Mouse (Mus musculus) spleen, postnatal 10 days (tissue): ENCODE results near the gene Ubr2.

Source experiments
- DNase-seq, 2 experiments: peaks; one replicate each; pipeline ENCODE4 v3.0.0; 2021 to 2022; ENCODE audit warnings: low spot score in 2 of 2

Ubr2 gene

DNA sequence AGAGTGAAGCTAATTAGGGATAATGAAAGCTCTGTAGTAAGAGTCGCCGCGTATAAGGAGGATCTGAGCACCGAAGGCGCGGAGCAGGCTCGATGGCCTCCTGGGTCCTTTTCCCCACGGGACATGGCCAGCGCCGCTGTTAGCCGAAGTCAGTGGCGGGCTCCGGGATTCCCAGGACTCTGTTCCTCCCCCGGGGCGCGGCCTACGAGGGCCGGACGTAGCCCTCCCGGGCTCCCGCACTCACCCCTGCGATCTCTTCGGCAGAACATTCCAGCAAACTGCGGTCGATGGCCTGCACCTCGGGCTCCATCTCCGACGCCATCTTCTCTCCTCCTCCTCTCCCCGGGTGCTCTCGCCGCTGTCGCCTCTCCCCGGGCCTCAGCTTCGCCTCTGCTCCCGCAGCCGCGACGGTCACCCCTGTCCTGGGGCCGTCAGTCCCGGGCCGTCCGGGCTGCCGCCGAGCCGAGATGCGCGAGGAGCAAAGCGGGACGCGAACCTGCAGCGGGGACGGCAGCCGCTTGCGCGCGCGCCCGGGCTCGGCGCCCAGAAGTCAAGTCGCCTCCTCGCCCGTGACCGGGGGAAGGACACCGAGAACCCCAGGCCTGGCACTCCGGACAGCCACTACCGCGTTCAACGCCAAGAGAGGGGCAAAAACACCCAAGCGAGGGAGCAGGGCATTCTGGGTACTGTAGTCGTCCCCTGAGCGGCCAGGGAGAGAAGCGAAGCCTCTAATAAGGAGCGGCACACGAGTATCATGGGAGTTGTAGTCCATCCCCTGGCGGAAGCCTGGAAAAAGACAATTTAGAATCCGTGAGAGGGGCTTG is at the start of gene Ubr2:
Gene Ubr2 (minus strand): TSS at position 659 of the 824 bp plus-strand sequence.
- DNase-seq, result peak; percentile 90 to 91

DNA sequence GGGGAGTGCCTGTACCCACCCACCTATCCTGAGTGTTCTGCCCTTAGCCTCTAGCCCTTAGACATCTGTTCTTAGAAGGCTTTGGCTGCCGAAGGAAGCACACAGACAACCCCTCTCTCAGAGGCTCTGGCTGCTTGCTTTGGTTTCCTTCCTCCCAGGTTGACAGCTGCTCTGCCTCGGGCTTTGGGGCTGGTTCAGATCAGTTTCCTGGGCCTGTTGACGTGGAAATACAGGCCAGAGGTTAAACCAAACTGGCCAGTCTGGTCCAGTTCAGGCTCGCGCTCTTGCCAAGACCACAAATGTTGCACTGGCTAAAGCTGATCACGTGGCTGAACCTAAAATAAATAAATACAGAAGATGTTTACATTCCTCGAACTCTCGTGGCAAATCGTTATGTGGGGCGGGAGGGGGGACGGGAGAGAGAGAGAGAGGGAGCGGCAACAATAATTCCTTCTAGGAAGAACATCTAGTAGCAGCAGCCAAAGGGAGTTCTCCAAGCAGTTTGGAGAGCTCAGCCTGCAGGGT is 49.5 kb upstream of the Ubr2 start:
- DNase-seq, result no peak

DNA sequence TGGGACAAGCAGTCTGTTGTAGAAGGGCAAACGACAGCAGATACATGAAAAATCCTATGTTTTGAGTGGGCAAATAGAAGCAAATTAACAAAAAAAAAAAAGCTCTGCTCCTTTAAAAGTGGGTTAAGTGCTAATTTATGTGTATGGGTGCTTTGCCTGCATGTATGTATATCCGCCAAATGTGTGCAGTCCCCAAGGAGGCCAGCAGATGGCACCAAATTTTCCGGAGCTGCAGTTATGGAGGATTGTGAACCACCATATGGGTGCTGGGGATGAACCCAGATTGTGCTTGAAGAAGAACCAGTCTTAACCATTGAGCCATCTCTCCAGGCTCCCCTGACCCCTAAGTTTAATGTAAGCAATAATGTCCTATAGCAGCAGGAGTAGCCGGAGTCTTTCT is 47.6 kb upstream of the Ubr2 start:
- no peak for DNase-seq

DNA sequence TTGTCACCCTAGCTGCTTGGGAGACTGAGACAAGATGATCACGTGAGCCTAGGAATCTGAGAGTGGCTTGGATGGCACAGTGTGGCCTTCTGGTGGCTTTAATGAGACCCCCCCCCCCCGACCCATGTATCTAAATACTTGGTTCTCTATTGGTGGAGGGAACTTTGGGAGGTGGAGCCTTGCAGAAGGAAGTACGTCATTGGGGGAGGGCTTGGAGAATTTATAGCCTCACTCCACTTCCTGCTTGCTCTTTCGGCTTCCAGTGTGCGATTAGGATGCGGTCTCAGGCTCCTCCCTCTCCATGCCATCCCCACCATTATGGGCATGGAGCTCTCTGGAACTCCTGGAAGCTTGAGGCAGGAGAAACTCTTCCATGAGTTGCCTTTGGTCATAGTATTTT is 46.1 kb upstream of the Ubr2 start:
- no peak for DNase-seq

DNA sequence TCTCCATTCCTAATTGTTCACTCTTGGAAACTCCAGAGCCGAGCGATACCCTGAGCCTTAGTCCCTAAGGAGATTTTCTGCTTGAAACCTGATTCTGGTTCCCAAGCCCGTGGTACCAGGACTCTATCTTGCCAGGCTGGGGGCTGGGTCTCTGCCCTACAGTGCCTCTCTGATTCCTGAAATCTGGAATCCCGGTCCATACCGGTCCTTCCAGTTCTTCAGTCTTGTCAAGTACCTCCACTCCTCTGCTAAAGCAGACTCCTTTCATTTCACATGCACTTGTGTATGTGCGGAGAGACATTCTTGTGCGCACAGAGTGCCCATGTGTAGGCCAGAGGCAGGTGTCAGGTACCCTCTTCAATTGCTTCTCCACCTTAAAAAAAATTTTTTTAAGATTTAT is 44.8 kb upstream of the Ubr2 start:
- no peak for DNase-seq

DNA sequence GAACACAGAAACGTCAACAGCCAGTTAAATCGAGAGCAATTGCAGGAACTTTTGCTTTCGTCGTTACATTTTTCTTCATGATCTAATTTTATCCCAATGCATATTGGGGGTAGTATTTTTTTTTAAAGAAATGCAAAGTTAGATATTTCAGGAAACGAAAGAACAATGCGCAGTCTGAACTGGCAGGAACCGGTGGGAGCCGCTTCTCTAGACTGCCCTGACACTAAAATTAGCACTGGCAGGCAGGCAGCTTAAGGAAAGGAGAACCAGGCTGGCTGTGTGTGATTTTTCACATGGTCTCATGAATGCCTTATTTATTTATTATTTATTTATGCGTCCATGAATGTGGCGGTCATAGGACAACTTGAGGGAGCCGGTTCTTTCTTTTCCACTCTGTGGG is 44.3 kb upstream of the Ubr2 start:
- DNase-seq, result peak in 1 of 2 experiments; percentile 49

DNA sequence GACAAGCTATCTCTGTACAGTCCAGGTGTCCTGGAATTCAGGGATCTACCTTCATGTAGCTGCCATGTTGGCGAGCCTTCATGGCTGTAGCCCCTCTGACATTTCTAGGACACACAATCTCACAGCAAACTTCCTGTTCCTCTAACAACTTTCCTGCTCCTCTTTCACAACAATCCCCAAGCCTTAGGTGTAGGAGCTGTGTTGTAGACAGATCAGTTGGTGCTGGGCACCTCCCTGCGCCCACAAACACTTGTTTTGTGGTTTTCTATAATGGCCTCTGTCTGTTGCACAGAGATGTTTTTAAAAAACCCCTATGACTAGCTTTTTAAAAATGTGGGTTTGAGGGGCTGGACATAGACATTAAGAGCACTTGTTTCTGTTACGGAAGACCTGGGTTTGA is 40.3 kb upstream of the Ubr2 start:
- no peak for DNase-seq

DNA sequence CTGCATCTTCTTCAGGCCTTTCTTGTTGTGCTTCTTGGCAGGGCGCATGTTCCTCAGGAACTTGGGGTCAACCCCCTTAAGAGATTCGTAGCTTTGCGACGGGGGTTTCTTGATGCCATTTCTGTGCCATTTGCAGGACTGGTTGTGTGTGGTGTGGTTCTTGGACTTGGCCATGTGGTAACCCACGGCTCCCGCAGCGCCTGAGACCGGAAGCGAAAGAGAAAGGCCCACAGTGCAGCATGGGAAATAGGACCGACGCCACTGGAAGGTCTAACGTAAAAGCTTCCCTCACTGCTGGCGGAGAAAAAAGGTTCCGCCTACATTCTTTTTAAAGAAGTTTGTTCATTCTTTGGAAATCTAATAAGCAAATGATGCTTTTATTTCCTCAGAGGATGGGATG is 32.5 kb upstream of the Ubr2 start:
- peak in 1 of 2 experiments; percentile 6 for DNase-seq

DNA sequence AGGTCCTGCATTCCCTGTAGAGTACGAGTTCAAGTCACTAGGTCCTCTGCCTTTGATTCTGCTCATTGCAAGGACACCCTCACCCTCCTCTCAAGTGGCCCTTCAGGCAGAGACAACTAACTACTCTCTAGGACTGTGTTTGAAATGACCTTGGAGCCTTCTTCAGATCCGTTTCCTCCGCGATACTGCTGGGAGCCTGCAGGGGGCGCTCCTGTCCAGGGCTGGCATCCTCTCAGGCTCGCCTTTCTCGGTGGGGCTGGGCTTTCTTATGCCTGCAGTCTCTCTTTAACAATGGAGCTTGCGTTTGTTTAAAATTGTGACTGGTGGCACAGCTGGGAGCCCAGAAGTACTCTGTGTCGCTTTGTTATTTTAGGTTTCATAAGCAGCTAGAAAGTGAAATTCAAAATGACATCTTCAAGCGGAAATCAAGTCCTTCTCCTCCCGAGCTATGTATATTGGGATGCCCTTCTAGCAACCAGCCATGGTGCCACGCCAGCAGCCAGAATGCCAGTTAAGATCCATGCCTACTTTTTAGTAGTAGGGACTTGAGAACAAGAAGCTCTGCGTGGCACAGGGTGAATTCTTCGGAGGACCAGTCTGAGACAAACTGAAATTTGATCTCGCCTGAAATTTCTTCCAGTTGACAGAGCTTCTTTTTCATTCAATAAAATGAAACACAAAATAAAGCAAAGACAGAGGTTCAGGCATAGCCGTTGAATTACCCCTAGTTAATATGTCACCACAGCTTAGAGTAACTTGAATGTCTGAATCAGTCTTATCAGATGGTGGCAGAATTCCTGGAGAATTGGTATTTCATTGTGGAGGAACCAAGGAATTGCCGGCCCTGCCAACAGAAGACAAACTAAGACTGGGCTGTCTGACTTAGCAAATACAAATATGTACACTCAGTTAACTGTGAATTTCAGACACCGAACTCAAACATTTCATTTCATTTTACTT is 28.8 kb upstream of the Ubr2 start:
- DNase-seq, result peak; percentile 52 to 83

DNA sequence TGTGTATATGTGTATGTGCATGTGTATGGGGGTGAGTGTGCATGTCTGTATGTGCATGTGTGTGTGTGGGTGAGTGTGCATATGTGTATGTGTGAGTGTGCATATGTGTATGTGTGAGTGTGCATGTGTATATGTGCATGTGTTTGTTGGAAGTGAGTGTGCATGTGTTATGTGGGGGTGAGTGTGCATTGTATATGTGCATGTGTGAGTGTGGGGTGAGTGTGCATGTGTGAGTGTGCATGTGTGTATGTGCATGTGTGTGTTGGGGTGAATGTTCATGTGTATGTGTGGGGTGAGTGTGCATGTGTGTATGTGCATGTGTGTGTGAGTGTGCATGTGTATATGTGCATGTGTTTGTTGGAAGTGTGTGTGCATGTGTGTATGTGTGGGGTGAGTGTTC is 24.2 kb upstream of the Ubr2 start:
- DNase-seq, result no peak

DNA sequence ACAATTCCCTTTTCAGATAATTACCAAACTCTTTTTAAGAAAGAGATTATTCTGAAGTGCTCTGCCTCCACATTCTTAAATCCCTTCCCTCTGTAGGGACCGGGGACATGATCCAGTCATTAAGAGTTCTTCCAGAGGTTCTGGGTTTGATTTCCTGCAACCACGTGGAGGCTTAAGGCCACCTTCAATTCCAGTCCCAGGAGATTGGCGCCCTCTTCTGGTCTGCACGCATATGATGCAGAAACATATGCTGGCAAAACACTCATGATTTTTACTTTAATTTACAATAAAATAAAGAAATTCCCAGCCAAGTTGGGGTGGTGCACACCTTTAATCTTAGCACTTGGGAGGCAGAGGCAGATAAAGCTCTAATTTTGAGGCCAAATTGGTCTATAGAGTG is 23.3 kb upstream of the Ubr2 start:
- DNase-seq, result peak; percentile 34 to 71

DNA sequence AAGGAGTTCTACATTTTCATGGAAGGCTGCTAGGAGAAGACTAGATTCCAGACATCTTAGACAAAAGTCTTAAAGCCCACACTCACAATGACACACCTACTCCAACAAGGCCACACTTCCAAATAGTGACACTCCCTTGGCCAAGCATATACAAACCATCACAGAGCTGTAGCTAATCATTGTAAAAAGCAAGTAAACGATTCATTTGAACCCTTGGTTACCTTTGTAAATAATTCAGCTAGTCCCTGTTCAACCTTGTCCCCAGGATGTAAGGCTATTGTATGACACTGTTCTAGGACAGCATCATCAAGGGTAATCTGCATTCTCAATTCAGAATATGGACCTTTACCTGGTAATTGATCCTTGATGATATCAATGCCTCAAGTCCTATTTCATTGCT is 14.4 kb upstream of the Ubr2 start:
- DNase-seq, result no peak

DNA sequence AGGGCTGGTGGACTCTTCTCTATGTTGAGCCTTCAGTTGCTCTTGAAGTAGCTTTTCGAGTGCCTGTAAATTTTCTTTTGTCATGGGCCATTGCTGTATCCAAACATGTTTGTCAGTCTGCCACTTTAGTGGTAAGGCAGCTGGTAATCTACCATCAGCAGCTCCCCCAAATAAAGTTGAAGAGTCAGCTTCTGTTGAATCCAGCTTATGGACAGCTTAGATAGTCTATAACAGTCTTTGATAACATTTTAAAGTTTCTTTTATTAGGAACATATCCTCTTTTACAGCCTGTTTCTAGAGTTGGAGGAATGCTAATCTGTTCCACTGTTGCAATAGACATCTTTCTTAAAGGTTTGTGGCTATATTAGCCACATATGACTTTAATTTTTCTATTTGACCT is 13.0 kb upstream of the Ubr2 start:
- DNase-seq, result no peak

DNA sequence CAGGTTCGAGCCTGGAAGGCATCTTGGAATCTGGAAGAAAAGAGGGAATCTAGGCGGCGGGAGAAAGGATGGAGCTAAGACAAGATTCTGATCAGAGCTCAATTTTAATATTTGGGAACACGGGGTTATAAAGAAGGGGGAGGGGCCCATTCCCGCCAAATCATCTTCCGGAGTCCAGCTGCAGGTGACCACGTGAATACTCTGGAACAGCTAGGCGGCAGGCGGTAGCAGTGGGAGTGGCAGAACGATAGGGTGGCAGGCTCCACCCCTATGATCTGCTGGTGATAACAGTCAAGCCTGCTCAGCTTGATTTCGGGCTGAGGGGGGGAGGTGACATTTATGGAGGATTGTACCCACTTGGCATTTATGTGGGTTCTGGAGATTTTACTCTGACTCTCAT is 2.5 kb upstream of the Ubr2 start:
- no peak for DNase-seq

DNA sequence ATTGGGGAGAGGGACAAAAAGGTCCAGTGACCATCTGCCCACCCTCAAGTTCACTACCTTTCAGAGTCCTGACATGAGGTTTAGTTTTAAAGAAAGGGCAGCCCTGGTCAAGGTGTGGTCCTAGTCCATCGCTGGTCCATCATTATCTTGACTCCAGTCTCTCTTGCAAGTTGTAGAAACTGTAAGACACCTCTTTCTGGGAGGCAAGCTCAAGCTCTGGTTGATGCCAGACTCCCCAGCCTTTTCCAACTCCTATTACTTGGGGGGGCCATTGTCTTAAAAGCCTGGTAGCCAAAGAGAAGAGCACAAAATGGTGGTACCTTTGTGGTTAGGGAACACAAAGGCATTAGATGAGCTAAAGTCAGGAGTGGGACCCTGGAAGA is 1.3 kb upstream of the Ubr2 start:
- no peak for DNase-seq

DNA sequence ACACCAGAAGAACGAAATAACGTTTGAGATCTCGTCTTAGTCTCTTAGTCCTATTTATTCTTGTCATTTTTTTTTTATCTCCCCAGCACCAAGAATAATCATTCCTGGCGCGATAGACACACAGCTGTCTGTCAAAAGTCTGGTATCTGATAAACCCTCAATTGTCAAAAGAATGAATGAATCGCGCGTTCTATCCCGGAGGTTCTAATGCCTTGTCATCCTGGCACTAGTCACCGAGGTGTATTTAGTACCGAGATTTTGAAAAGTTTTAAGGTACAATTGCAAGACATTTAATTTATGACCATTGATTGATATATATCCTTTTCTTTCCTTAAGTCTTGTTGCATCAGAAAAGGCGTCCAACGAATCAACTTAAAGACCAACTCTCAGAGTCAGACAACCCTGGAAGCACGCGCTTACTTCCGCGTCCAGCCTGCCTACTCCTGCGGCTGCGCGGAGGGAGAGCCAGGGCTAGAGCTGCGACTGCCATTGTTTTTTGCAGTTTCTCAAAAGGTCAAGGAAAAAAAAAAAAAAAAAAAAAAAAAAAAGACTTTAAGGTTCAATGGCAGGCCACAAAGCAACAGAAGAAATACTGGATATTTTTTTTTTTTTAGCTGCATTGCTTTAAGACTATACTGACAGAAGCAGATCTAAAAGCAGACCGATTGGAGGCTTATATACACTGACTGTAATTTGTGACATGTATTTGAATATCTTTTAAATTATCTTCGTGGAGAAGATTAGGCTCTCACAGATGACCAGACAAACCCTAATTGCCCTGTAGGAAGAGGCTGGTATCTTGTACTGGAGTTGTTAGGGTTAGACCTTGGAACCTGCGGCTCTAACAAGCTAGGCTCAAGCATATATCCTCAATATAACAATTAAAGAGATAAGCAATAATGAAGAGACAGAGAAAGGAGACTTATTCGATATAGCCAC is 635 bp upstream of the Ubr2 start:
- DNase-seq, result peak; percentile 31 to 76

DNA sequence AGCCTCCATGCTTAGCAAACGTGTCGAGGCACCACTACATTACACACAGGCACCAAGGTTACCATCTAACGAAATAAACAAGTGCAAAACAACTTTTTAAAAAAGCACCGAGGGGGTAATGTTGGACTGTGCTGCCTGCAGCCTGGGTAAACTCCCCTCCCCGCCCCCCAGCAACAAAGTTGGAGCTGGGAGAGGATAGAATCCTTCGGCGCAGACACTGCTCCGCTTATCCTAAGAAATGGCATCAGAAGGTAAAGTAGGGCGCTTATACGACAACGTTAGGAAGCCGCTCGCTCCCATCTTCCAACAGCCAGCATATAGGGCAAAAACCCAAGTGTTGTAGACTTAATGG is 834 bp downstream of the Ubr2 start:
- no peak for DNase-seq

DNA sequence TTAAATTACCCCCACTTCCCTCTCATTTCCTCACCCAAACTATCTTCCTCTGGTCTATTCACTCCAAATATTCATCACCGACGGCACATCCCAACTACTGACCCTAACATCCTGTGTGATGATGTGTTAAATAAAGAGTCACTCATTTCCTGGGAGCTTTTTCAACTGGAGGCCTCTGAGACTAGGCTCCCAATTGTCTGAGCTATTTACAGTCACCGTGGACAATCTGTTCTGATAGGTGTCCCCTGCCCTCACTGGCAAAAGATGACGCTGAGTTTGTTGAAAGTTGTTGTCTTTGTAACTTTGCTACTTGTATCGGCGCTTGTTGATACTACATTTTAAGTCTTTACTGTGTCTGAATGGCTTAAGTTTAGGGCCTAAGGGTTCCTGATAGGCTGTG is 1.3 kb downstream of the Ubr2 start:
- DNase-seq, result no peak

DNA sequence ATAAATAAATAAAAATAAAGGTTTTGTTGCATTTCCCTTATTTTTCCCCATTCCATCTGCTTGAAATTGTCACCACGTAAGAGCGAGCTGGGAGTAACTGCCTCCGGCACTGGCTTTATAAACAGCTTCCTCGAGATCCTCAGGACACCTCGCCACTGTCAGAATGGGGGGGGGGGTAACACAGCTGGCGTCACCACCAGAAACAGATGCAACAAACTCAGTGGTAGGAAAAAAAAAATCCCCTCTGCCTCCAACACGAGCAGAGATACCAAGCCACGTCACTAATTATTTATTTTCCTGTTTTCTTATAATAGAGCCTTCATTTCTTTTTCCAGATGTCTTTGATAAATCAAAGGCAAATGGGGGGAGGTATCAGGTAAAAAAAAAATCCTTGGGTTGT is 1.9 kb downstream of the Ubr2 start:
- DNase-seq, result no peak

DNA sequence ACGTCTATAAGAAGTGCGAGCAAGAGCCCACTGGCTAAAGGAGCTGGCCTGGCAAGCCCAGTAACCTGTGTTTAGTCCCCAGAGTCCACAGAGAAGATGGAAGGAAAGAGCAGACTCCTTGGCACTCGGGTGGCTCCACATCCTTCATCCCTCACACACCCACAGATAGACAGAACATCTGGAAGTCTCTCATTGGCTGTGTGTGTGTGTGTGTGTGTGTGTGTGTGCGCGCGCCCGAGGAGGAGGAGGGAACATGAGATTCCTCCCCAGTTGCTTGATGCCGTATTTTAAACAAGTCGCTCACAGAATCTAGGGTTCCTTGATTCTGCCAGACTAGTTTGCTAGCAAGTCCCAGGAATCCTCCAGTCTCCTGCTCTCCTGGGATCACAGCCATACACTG is 3.6 kb downstream of the Ubr2 start:
- DNase-seq, result no peak

DNA sequence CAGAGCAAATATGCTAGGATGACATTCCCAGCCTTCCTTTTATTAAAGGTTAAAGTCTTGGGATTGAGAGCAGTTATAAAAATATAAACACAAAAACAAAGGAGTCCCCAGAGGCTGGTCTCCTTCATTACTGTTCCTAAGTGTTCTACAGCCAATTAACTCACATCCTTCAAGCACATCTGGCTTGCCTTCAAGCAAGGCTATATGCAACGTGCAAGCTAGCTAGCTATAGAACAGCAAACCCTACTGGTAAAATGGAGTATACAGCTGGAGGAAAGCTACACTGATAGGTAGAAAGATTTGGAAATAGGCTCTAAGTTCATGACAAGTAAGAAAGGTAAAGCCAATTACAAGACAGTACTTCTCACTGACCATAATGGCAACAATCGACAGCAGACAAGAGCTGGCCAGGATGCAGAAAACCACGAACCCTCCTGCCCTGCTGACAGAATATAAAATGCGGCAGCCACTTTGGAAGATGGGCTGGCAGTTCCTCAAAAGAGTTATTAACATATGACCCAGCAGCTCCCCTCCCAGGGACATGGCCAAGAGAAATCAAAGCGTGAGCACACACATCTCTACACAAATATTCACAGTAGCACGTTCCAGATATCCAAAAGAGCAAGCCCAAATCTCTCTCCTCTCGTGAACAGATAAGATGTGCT is 4.5 kb downstream of the Ubr2 start:
- DNase-seq, result no peak
